Mouse (Mus musculus) hindbrain, postnatal 0 days (tissue): Measurements from ENCODE around the gene Pik3r1. TPM values are rescaled to one million over a fixed set of nuclear protein-coding genes. Genes with fewer than 3 reads are reported as not detected.

Experiments used
- ATAC-seq: fragments of 200-750 bp; cut with Nextera tagmentation; 2 replicates; pipeline ENCODE4 v1.8.0; 2017; ENCODE audit warnings: mild to moderate bottlenecking, moderate TSS enrichment, moderate library complexity
- DNase-seq: peaks from one replicate; pipeline ENCODE4 v3.0.0-alpha.2; 2015; ENCODE audit warnings: low spot score
- H3K27ac ChIP-seq: fragments of 300-500 bp; sonication (generic); 2 replicates; pipeline ENCODE4 v1.5.1; 2014; ENCODE audit warnings: mild to moderate bottlenecking
- H3K27me3 ChIP-seq: fragments of 300-500 bp; sonication (generic); 2 replicates; pipeline ENCODE4 v1.6.1; 2014; ENCODE audit warnings: low read length, mixed read lengths; ENCODE audit not compliant: insufficient read depth
- H3K36me3 ChIP-seq: fragments of 300-500 bp; sonication (generic); 2 replicates; pipeline ENCODE4 v1.6.1; 2014; ENCODE audit warnings: low read length, mixed read lengths; ENCODE audit not compliant: insufficient read depth
- H3K4me1 ChIP-seq: fragments of 300-500 bp; sonication (generic); 2 replicates; pipeline ENCODE4 v1.6.1; 2014; ENCODE audit warnings: antibody characterized with exemption, low read length, mixed read lengths; ENCODE audit not compliant: insufficient read depth
- H3K4me2 ChIP-seq: fragments of 300-500 bp; sonication (generic); 2 replicates; pipeline ENCODE4 v1.6.1; 2014; ENCODE audit warnings: low read depth, mild to moderate bottlenecking, low read length, moderate library complexity, mixed read lengths
- H3K4me3 ChIP-seq: fragments of 300-500 bp; sonication (generic); 2 replicates; pipeline ENCODE4 v1.5.1; 2014; ENCODE audit warnings: low read length
- H3K9ac ChIP-seq: fragments of 300-500 bp; sonication (generic); replicated peaks from 2 replicates; pipeline ENCODE4 v1.6.1; 2014; ENCODE audit warnings: mild to moderate bottlenecking, low read length, moderate library complexity, mixed read lengths
- H3K9me3 ChIP-seq: fragments of 300-500 bp; sonication (generic); 2 replicates; pipeline ENCODE4 v1.6.1; 2016; ENCODE audit warnings: low read length, mixed read lengths
- CTCF ChIP-seq: IDR thresholded peaks from 2 replicates; pipeline ENCODE4 v1.5.1; 2016; ENCODE audit warnings: antibody characterized with exemption, control low read depth, low read depth
- WGBS: fragments of 180-500 bp; shearing (Covaris S2); extraction: QIAGEN DNeasy Blood & Tissue Kit; methylation state at CpG from one replicate; pipeline ENCODE4 v1.1.7; 2014; 5-methylcytosine and 5-hydroxymethylcytosine counted together
- polyA plus RNA-seq: library from polyadenylated mRNA; unstranded; fragments of >200 nt; fragmentation: Nextera tagmentation; extraction: Ambion mirVana; gene quantifications from 2 replicates; pipeline ENCODE4 v1.2.1, GENCODE M21; 2015
- total RNA-seq: library from RNA; depleted of rRNA; stranded (reverse); fragments of >200 nt; gene quantifications from 2 replicates; pipeline ENCODE4 v1.2.3, GENCODE M21; 2014

The Pik3r1 gene
- total and polyA plus RNA-seq, 2 experiments from 2014 or later = 58.1 to 95.6 TPM

GRCm38 (mm10) chr13:101768630-101768991 lies 594 bp upstream of the Pik3r1 start:
- peak overlapping the region; percentile 95 for H3K27ac ChIP-seq
- H3K27me3 ChIP-seq = no peaks in the 10 kb centered on the region
- H3K9me3 ChIP-seq = no peaks in the 10 kb centered on the region
- peaks cover 14% of the 10 kb centered on the region for H3K4me1 ChIP-seq
- peak overlapping the region; percentile 95 for H3K4me3 ChIP-seq
- H3K4me2 ChIP-seq = peak overlapping the region; percentile 84
- ATAC-seq (peak; percentile 46; the same call in 1 of the 2 replicates), DNase-seq (peak; percentile 69)
- TF ChIP-seq CTCF = peak; percentile 49
- no peaks in the 10 kb centered on the region for H3K36me3 ChIP-seq
- peak overlapping the region; percentile 97 for H3K9ac ChIP-seq
- under 1% methylated on average over 17 of the region's 17 CpGs for WGBS

- Histone ChIP-seq H3K4me2 (peak overlapping the region; percentile 84), H3K4me1 (peaks cover 14% of the 10 kb centered on the region), H3K27ac (peak overlapping the region; percentile 95), H3K36me3 (no peaks in the 10 kb centered on the region), H3K9ac (peak overlapping the region; percentile 97), H3K27me3 (no peaks in the 10 kb centered on the region), H3K4me3 (peak overlapping the region; percentile 95), H3K9me3 (no peaks in the 10 kb centered on the region)
- peak; percentile 27 for ATAC-seq
- no peak for TF ChIP-seq CTCF
- peak; percentile 71 for DNase-seq
- 1% methylated on average over 60 of the region's 60 CpGs for WGBS
These were observed 806 bp downstream of the Pik3r1 start for GRCm38 (mm10) chr13:101767013-101767808.

GRCm38 (mm10) chr13:101766605-101767012 lies 1.4 kb downstream of the Pik3r1 start:
- no peaks in the 10 kb centered on the region for H3K36me3 ChIP-seq
- peak overlapping the region; percentile 95 for H3K4me3 ChIP-seq
- H3K27ac ChIP-seq = peak overlapping the region; percentile 95
- under 1% methylated on average over 5 of the region's 5 CpGs for WGBS
- peaks cover 14% of the 10 kb centered on the region for H3K4me1 ChIP-seq
- TF ChIP-seq CTCF = no peak
- DNase-seq (no peak), ATAC-seq (no peak)
- H3K9ac ChIP-seq = peak overlapping the region; percentile 97
- no peaks in the 10 kb centered on the region for H3K9me3 ChIP-seq
- H3K4me2 ChIP-seq = peak overlapping the region; percentile 84
- no peaks in the 10 kb centered on the region for H3K27me3 ChIP-seq

GRCm38 (mm10) chr13:101765976-101766375 lies 2.0 kb downstream of the Pik3r1 start:
- H3K27ac ChIP-seq = no peak overlapping the region
- no peak for ATAC-seq
- peak; percentile 20 for DNase-seq
- no peaks in the 10 kb centered on the region for H3K9me3 ChIP-seq
- WGBS = 14% methylated on average over 3 of the region's 3 CpGs
- H3K9ac ChIP-seq = peak overlapping the region; percentile 97; the same call in 1 of the 2 replicates
- peak overlapping the region; percentile 84 for H3K4me2 ChIP-seq
- no peak for TF ChIP-seq CTCF
- H3K4me1 ChIP-seq = peaks cover 14% of the 10 kb centered on the region
- H3K36me3 ChIP-seq = no peaks in the 10 kb centered on the region
- peak overlapping the region; percentile 95 for H3K4me3 ChIP-seq
- H3K27me3 ChIP-seq = no peaks in the 10 kb centered on the region

GRCm38 (mm10) chr13:101764111-101764510 lies 3.9 kb downstream of the Pik3r1 start:
- no peaks in the 10 kb centered on the region for H3K36me3 ChIP-seq
- no peaks in the 10 kb centered on the region for H3K9me3 ChIP-seq
- no peak overlapping the region for H3K27ac ChIP-seq
- peak overlapping the region; percentile 84 for H3K4me2 ChIP-seq
- ATAC-seq = no peak
- no peak for TF ChIP-seq CTCF
- H3K4me1 ChIP-seq = peaks cover 14% of the 10 kb centered on the region
- no peak overlapping the region for H3K9ac ChIP-seq
- WGBS = 58% methylated on average over 5 of the region's 5 CpGs
- no peak for DNase-seq
- H3K4me3 ChIP-seq = peak overlapping the region; percentile 17
- H3K27me3 ChIP-seq = no peaks in the 10 kb centered on the region

GRCm38 (mm10) chr13:101763676-101764075 lies 4.3 kb downstream of the Pik3r1 start:
- Histone ChIP-seq H3K27me3 (no peaks in the 10 kb centered on the region), H3K4me2 (peak overlapping the region; percentile 84), H3K4me3 (peak overlapping the region; percentile 17; the same call in 1 of the 2 replicates), H3K9ac (no peak overlapping the region), H3K4me1 (peaks cover 14% of the 10 kb centered on the region), H3K36me3 (no peaks in the 10 kb centered on the region), H3K9me3 (no peaks in the 10 kb centered on the region), H3K27ac (no peak overlapping the region)
- TF ChIP-seq CTCF = no peak
- ATAC-seq (no peak), DNase-seq (no peak)
- WGBS = 71% methylated on average over 9 of the region's 9 CpGs

GRCm38 (mm10) chr13:101763149-101763548 lies 4.9 kb downstream of the Pik3r1 start:
- H3K4me2 ChIP-seq = peak overlapping the region; percentile 84
- H3K9me3 ChIP-seq = no peaks in the 10 kb centered on the region
- no peaks in the 10 kb centered on the region for H3K36me3 ChIP-seq
- DNase-seq = no peak
- no peak for ATAC-seq
- no peak overlapping the region for H3K27ac ChIP-seq
- TF ChIP-seq CTCF = 0 out of 2 replicates have a peak, but pooled peaks have one; percentile 13
- peaks cover 14% of the 10 kb centered on the region for H3K4me1 ChIP-seq
- no peak overlapping the region for H3K4me3 ChIP-seq
- 84% methylated on average over 5 of the region's 5 CpGs for WGBS
- H3K27me3 ChIP-seq = no peaks in the 10 kb centered on the region
- H3K9ac ChIP-seq = no peak overlapping the region
